In genomic region chr11:24095656-24096353, GRCm38 (mm10) we compare ENCODE assay signal across 14 mouse cellular contexts. TPM values are rescaled to one million over a fixed set of nuclear protein-coding genes. Genes with fewer than 3 reads are reported as not detected.
DNase-seq lines count a peak whose midpoint lies in the region; ATAC-seq and TF ChIP-seq lines count a peak whose summit lies in the region.
"Had no signal": no experiment of that assay in that cellular context is flagged by ENCODE, and none has a peak within 500 bp of the region (broad histone marks: within the 10 kb centered on the region; RNA-seq: fewer than 3 reads in every experiment).

No protein-coding gene starts in this region.

- no peaks in the 10 kb centered on the region for H3K36me3 ChIP-seq in embryonic facial prominence, embryonic 12.5 days
- peaks cover 16% of the 10 kb centered on the region for H3K36me3 ChIP-seq in embryonic facial prominence, embryonic 10.5 days (replicated peaks)
- H3K36me3 ChIP-seq in neural tube, embryonic 12.5 days: peaks cover 6% of the 10 kb centered on the region
- no peaks in the 10 kb centered on the region for H3K36me3 ChIP-seq in intestine, embryonic 16.5 days (ENCODE audit: control insufficient read depth, insufficient read depth, low read length)

- H3K27ac ChIP-seq in embryonic facial prominence, embryonic 12.5 days: 0 out of 2 replicates have a peak overlapping the region, but pooled peaks have one; percentile 66
- H3K27ac ChIP-seq in embryonic facial prominence, embryonic 10.5 days (replicated peaks): no peak overlapping the region
- no peak overlapping the region for H3K27ac ChIP-seq in neural tube, embryonic 12.5 days
- H3K27ac ChIP-seq in intestine, embryonic 16.5 days (ENCODE audit: low read length): no peak overlapping the region
- peak overlapping the region; percentile 91 for H3K27ac ChIP-seq in olfactory bulb, adult 2 months (ENCODE audit: insufficient read depth, low read depth, low read length)

- no peak for TF ChIP-seq POLR2A in olfactory bulb, adult 2 months (IDR thresholded peaks at IDR 0.05; ENCODE audit: insufficient read depth, low read depth, low read length)

- peaks cover 76% of the 10 kb centered on the region for H3K4me1 ChIP-seq in embryonic facial prominence, embryonic 12.5 days
- peaks cover 79% of the 10 kb centered on the region for H3K4me1 ChIP-seq in embryonic facial prominence, embryonic 10.5 days
- H3K4me1 ChIP-seq in neural tube, embryonic 12.5 days: peaks cover 81% of the 10 kb centered on the region
- peaks cover 40% of the 10 kb centered on the region for H3K4me1 ChIP-seq in intestine, embryonic 16.5 days (ENCODE audit: control insufficient read depth, insufficient read depth, low read length)
- H3K4me1 ChIP-seq in olfactory bulb, adult 2 months (ENCODE audit: control insufficient read depth, insufficient read depth, low read length): peaks cover 35% of the 10 kb centered on the region

- no peaks in the 10 kb centered on the region for H3K27me3 ChIP-seq in embryonic facial prominence, embryonic 12.5 days
- H3K27me3 ChIP-seq in embryonic facial prominence, embryonic 10.5 days (replicated peaks; ENCODE audit: low read depth, poor library complexity, severe bottlenecking): no peaks in the 10 kb centered on the region
- no peaks in the 10 kb centered on the region for H3K27me3 ChIP-seq in neural tube, embryonic 12.5 days (replicated peaks)
- no peaks in the 10 kb centered on the region for H3K27me3 ChIP-seq in intestine, embryonic 16.5 days (replicated peaks; ENCODE audit: control insufficient read depth, insufficient read depth, low read length)

- no peak for TF ChIP-seq CTCF in olfactory bulb, adult 2 months (IDR thresholded peaks at IDR 0.05; ENCODE audit: insufficient read depth, low read depth, low read length)

- no peak overlapping the region for H3K4me3 ChIP-seq in embryonic facial prominence, embryonic 12.5 days
- no peak overlapping the region for H3K4me3 ChIP-seq in embryonic facial prominence, embryonic 10.5 days
- H3K4me3 ChIP-seq in neural tube, embryonic 12.5 days: no peak overlapping the region
- no peak overlapping the region for H3K4me3 ChIP-seq in intestine, embryonic 16.5 days (ENCODE audit: low read length)
- no peak overlapping the region for H3K4me3 ChIP-seq in olfactory bulb, adult 2 months (ENCODE audit: insufficient read depth, low read depth, low read length)

- no peak for DNase-seq in embryonic facial prominence, embryonic 10.5 days (ENCODE audit: low spot score)
- DNase-seq in neural tube, embryonic 10.5 days (ENCODE audit: extremely low spot score, low spot score): no peak
- no peak for DNase-seq in natural killer cell, adult 2 months (ENCODE audit: low spot score in 2 of 2)
- DNase-seq in spleen, postnatal 4 days (ENCODE audit: low spot score in 2 of 2): no peak
- DNase-seq: cerebellum, adult 2 months; embryo, embryonic 11 days; kidney, postnatal 36 days; lung, adult 2 months had no signal

- 70% methylated on average over 7 of the region's 7 CpGs for WGBS in embryonic facial prominence, embryonic 12.5 days
- 83% methylated on average over 7 of the region's 7 CpGs for WGBS in embryonic facial prominence, embryonic 10.5 days
- WGBS in neural tube, embryonic 12.5 days: 34% methylated on average over 7 of the region's 7 CpGs
- 72% methylated on average over 7 of the region's 7 CpGs for WGBS in intestine, embryonic 16.5 days
- WGBS in olfactory bulb, adult 2 months: 30% methylated on average over 7 of the region's 7 CpGs

- H3K4me2 ChIP-seq in embryonic facial prominence, embryonic 12.5 days (replicated peaks): no peak overlapping the region
- H3K4me2 ChIP-seq in neural tube, embryonic 12.5 days (replicated peaks): peak overlapping the region; percentile 41
- H3K4me2 ChIP-seq in intestine, embryonic 16.5 days (ENCODE audit: low read depth, low read length): 0 out of 2 replicates have a peak overlapping the region, but pooled peaks have one; percentile 4

- H3K9me3 ChIP-seq in embryonic facial prominence, embryonic 12.5 days: no peaks in the 10 kb centered on the region
- H3K9me3 ChIP-seq in embryonic facial prominence, embryonic 10.5 days: no peaks in the 10 kb centered on the region
- no peaks in the 10 kb centered on the region for H3K9me3 ChIP-seq in neural tube, embryonic 12.5 days
- no peaks in the 10 kb centered on the region for H3K9me3 ChIP-seq in intestine, embryonic 16.5 days (ENCODE audit: control insufficient read depth, low read length)

- ATAC-seq in embryonic facial prominence, embryonic 12.5 days (ENCODE audit: insufficient number of reproducible peaks, insufficient read depth, low FRiP score, low TSS enrichment): no peak
- no peak for ATAC-seq in neural tube, embryonic 12.5 days (ENCODE audit: low FRiP score, low read depth)
- ATAC-seq in intestine, embryonic 16.5 days: no peak

- H3K9ac ChIP-seq in embryonic facial prominence, embryonic 12.5 days: no peak overlapping the region
- no peak overlapping the region for H3K9ac ChIP-seq in neural tube, embryonic 12.5 days
- no peak overlapping the region for H3K9ac ChIP-seq in intestine, embryonic 16.5 days (ENCODE audit: low read depth, low read length)

RNA-seq across cellular contexts. Expression of gene Bcl11a, which starts 17.9 kb away (rescaled TPM):
- polyA plus RNA-seq in embryonic facial prominence, embryonic 12.5 days (2016; fragmentation: Nextera tagmentation; extraction: Ambion mirVana): 80.5 and 86.3 TPM in 2 replicates
- polyA plus RNA-seq in embryonic facial prominence, embryonic 10.5 days (2016; fragmentation: Nextera tagmentation; extraction: Ambion mirVana): 47.0 and 62.4 TPM in 2 replicates
- 96.6 and 101 TPM in 2 replicates for polyA plus RNA-seq in neural tube, embryonic 12.5 days (2016; fragmentation: Nextera tagmentation; extraction: Ambion mirVana)
- 13.1 and 14.8 TPM in 2 replicates for polyA plus RNA-seq in intestine, embryonic 16.5 days (2015; fragmentation: Nextera tagmentation; extraction: Ambion mirVana)
- 89.4 TPM in 1 of 2 replicates, not detected in the other for polyA plus RNA-seq in olfactory bulb, adult 2 months (2012; ENCODE audit: insufficient read depth, insufficient read length, low replicate concordance, missing spikeins)

RNA-seq across cellular contexts. Expression of gene A830031A19Rik, which starts 21.0 kb away (rescaled TPM):
- polyA plus RNA-seq in embryonic facial prominence, embryonic 12.5 days (2016; fragmentation: Nextera tagmentation; extraction: Ambion mirVana): not detected in 2 replicates
- not detected in 2 replicates for polyA plus RNA-seq in embryonic facial prominence, embryonic 10.5 days (2016; fragmentation: Nextera tagmentation; extraction: Ambion mirVana)
- not detected in 2 replicates for polyA plus RNA-seq in neural tube, embryonic 12.5 days (2016; fragmentation: Nextera tagmentation; extraction: Ambion mirVana)
- not detected in 2 replicates for polyA plus RNA-seq in intestine, embryonic 16.5 days (2015; fragmentation: Nextera tagmentation; extraction: Ambion mirVana)
- not detected in 2 replicates for polyA plus RNA-seq in olfactory bulb, adult 2 months (2012; ENCODE audit: insufficient read depth, insufficient read length, low replicate concordance, missing spikeins)
- polyA plus RNA-seq: cerebellum, adult 2 months; heart, embryonic 11.5 days; lung, adult 2 months; spleen, adult 2 months had no signal

Comparison
In these comparisons a context has a peak if more than half of its experiments do, and no peak if none do; other contexts are left out.
1. H3K27ac ChIP-seq: peak in embryonic facial prominence, embryonic 12.5 days (single experiment) and olfactory bulb, adult 2 months (single experiment); none in embryonic facial prominence, embryonic 10.5 days (single experiment), neural tube, embryonic 12.5 days (single experiment) and intestine, embryonic 16.5 days (single experiment).